Mouse (Mus musculus) cerebellum, adult 9-10 months (tissue): Measurements from ENCODE around the gene Ddx31.

Source experiments
- DNase-seq: peaks from one replicate; pipeline ENCODE4 v3.0.0; 2022

Gene Ddx31

DNA sequence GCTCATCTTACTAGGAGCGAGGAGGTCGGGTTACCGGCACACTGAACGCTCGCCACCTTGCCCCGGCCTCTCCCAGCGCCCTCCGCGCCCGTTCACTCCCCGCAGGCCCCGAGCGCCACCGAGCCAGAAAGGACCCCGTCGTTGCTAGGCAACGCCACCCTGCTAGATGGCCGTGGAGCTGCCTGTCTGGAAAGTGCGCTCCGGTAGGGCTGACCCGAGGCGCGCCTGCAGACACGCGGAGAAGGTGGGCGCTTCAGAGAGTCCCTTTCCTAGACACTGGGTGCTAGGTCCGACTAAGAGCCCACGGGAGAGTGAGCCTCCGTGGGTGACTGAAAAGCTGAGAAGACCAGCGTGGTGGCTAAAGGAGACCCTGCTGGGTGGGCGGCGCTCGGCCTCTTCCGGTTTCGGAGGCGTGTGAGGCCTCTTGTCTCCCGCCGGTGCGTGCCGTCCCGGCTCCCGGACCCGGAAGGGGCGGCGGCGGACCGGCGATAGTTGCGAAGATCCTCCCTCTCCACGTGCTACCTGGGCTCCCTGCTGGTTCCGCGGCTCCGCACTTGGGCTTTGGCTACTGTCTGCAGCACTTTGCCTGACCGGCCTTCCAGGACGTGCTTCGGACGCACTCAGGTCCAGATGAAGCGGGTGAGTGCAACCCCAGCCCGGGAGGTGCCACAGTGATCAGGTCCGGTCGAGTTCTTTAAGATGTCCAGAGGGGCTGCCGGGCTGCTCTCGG lies at the start of gene Ddx31, which contains the start of gene Gtf3c4:
Gene Ddx31 (plus strand): TSS at position 185 of the 730 bp plus-strand sequence.
Gene Gtf3c4 (minus strand): TSS at position 139 of the 730 bp plus-strand sequence.
- peak; percentile 94 for DNase-seq

DNA sequence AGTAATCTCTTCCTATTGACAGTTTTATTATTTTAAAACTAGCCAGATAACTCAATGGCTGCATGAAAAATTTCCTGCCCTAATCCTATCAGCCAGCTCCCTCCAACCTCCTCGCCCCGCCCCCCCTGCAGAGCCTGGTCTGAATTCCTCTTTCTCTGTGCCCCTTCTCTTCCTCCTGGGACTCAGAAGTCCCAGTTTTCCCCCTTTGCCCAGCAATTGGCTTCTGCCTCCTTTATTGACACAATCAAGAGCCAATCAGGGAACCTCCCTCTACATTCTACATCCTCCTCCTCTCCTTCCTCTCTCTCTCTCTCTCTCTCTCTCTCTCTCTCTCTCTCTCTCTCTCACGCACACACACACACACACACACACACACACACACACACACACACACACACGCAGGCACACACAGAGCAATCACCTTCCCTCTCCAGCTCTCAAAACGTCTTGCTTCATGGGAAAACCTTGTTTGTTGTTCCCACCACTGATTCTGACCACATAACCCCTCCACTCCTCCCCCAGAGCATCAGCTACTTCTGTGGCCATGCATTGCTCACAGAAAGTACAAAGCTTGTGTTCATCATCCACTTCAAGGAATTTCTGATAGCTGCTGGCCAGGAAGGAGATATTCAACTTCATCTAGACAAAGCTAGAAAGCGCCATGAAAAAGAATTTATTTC lies 47.1 kb upstream of the Ddx31 start:
- peak; percentile 29 for DNase-seq

DNA sequence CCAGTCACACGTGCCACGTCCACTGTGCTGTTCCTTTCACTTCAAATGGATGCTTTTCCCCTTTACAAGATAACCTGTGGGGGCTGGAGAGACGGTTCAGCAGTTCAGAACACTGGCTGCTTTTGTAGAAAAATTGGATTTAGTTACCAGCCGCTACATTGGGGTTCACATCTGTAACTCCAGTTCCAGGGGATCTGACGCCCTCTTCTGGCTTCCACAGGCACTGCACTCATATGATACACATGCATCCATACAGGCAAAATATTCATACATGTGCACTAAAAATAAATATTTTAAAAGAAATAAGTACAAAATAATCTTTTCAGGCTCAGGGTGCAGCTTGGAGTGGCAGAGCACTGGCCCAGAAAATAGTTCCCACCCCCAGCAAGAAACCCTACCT lies 45.6 kb upstream of the Ddx31 start:
- DNase-seq: no peak

- no peak for DNase-seq
Observed at GRCm38 (mm10) chr2:28796298-28796697, 43.9 kb upstream of the Ddx31 start.

DNA sequence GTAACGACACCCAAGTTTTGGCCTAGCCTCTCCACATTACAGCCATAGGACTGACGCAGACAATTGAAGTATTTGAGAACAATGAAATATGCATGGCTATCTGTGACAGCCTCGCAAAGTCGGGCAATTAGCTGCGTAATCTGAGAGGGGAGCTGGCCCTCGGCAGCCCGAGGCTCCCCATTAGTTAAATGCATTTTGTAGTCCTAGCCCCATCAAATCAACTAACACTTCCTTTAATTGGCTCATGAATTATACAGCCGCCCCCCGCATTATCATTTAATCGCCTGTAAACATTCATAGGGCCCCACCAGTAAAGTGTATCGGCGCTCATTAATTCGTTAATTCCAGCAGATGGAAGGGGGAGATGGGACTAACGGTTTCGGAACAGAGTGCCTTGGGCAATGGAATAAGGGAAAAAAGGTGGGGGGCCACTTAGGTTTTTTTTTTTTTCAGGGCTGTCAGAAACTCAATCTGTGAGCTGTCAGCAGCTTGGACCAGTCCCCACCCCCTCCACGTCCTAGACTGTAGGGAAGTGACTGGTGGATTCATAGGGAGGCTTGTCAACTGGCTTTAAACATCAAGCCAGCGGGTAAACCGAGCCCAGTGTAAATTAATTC lies 42.6 kb upstream of the Ddx31 start:
- DNase-seq: no peak

GRCm38 (mm10) chr2:28798390-28798789 lies 41.8 kb upstream of the Ddx31 start:
- DNase-seq: no peak

DNA sequence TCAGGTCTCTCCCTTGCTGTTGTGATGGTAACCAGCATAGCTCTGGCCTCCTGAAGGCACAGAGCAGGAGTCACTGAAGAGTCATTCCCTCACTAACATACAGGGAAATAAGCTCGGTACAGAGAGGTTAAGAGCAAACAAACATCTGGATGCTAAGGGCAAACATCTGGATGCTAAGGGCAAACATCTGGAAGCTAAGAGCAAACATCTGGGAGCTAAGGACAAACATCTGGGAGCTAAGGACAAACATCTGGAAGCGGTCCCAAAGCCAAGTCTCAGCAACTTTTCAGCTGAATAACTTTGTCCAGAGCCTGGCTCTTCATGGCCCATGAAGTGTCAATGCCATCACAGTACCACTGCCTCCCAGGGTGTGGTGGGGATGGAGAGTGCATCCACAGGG lies 40.6 kb upstream of the Ddx31 start:
- no peak for DNase-seq

DNA sequence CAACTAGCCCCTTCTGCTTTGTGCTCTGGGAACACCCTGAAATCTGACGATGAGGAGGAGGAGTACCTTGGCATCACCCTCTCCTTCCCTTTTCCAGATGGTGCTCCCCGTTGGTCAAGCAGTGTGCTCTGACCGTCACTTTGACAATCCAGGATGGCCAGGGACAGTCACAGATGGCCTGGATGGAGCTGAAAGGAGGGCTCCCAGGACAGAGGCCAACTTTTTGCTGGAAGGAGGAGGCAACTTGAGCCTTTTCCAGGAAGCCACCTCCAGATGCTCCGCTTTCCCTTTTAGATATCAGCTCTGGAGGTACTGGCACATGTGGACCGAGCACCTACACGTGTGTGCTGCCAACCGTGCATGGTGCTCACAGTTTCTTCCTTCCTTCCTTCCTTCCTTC lies 36.8 kb upstream of the Ddx31 start:
- DNase-seq: no peak

DNA sequence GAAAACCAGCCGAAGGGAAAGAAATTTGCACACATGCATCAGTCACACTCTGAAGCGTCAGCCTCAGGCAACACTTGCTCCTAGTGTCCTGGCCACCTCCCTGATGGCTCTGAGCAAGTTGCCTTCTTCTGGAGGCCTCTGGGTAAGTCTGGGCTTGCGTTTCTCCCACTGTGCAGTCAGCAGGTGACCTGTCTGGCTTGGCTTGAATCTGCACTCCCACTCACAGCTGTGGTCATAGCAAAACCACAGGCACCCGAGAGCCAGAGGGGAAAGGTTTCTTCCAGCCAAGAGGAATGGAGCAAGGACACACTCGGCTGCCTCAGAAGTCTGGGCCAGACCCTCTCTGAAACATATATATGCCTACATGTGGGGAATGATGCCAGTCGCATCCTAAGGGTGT lies 31.4 kb upstream of the Ddx31 start:
- DNase-seq: no peak

GRCm38 (mm10) chr2:28810260-28811013 lies 29.8 kb upstream of the Ddx31 start:
- no peak for DNase-seq

DNA sequence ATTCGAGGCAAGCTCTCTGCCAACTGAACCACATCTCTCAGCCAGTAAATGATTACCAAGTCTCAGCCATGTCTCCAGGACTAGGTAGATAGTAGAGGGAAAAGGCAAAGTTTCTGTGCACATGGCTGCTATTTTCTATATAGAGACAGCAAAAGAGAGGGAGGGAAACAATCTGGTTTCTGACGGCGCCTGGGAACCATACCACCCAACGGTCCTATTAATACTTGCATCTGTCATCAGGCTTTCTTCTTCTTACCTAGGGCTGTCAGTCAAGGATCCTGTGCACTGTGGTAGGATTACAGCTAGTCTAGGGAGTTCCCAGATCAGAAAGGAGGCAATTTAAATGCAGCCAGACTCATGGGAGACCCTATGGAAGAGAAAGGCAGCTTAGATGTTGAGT lies 21.3 kb upstream of the Ddx31 start:
- DNase-seq: no peak

DNA sequence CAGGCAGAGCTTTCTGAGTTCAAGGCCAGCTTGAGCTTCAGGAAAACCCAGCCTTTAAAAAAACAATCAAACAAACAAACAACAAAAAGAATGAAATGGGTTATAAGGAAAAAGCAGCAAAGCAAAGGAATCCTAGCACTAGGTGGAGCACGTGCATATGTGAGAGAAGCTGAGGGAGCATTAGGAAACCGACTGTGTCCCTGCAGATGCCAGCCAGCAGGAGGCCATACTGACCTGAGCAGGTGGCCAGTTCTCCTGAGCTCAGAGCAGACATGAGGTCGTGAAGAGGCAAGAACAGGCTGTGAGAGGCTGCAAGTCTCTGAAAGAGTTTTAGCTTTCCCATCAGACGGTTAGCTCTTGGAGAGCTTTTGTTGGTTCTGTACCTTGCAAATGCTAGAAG lies 10.9 kb upstream of the Ddx31 start:
- no peak for DNase-seq

GRCm38 (mm10) chr2:28836181-28836940 lies 3.8 kb upstream of the Ddx31 start:
- DNase-seq: peak; percentile 41

GRCm38 (mm10) chr2:28839501-28840221 lies 545 bp upstream of the Ddx31 start:
- no peak for DNase-seq

DNA sequence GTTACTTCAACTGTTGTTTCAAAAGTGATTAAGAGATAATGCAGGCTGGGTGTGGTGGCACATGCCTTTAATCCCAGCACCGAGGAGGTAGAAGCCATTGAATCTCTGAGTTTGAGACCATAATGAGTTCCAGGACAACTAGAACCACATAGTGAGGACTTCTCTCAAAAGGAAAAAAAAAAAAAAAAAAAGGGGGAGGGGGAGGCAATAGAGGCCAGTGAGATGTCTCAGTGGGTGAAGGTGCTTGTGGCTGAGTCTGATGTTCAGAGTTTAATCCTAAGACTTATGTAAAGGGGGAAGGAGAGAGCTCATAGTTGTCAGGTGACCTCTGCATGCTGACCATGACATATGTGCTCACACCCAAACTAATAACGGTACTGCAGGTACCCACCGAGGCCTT lies 1.8 kb downstream of the Ddx31 start:
- DNase-seq: no peak

GRCm38 (mm10) chr2:28848879-28849278 lies 8.7 kb downstream of the Ddx31 start:
- DNase-seq: no peak

GRCm38 (mm10) chr2:28852594-28852993 lies 12.4 kb downstream of the Ddx31 start:
- DNase-seq: no peak

DNA sequence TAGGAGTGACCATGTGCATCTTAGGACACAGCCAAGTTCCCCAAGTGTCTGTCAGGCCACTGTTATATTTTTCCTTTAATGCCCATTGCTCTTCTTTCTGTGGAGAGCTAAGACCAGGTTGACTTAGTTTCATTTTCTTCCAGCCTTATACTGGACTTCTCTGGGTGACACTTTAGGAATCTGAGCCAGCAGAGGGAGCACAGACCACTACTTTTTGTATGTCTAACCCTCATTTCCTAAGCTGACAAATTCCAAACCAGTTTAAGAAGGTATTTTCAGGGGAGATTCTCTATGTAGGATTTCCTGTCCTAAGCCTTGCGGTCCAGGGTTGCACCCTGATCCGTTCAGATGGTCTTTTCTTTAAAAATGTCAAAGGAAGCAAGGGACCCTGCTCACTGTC lies 15.6 kb downstream of the Ddx31 start:
- DNase-seq: no peak

- DNase-seq: no peak
Observed at GRCm38 (mm10) chr2:28859303-28859702, 19.1 kb downstream of the Ddx31 start.

DNA sequence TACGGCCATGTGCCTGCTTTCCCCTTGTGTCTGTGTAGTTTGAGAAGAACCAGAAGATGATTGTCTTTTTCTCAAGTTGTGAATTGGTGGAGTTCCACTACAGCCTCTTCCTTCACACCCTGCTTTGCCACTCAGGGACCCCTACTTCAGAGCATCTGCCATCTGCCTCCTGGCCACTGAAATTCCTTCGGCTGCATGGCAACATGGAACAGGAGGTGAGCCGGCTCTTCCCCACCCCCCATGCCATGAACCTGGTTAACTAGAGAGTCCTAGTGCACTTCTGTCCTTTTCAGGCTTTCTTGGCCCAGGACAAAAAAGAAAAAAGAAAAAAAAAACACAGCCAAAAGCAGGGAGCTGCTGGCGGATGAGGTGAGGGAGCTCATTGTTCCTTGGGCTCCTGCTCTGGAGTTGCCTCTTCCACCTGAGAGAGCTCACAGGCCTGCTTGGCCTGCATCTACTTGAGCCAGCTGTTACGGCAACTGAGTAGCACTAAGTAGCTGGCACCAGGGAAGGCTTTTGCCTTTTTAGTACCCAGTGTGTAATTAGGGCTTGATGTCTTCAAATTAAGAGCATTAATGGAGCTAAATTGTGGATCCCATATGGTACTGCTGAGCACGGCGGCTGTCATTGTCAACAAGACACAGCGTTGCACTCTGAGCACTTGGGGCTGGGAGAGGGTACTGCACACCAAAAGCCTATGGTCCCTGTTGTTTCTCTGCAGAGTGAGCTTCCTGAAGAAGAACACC lies 20.6 kb downstream of the Ddx31 start:
- no peak for DNase-seq

GRCm38 (mm10) chr2:28863857-28864256 lies 23.7 kb downstream of the Ddx31 start:
- no peak for DNase-seq
